Mouse (Mus musculus) embryonic fibroblast, embryonic 13.5 days (primary cell): ENCODE data around the gene Tnip3.

Source experiments
- CTCF ChIP-seq: IDR thresholded peaks from 2 replicates; pipeline ENCODE4 v1.5.1; 2011; ENCODE audit warnings: mild to moderate bottlenecking, control low read depth, low read length, moderate library complexity, borderline replicate concordance; ENCODE audit not compliant: insufficient read depth
- POLR2A ChIP-seq: IDR thresholded peaks from 2 replicates; pipeline ENCODE4 v1.6.1; 2011; ENCODE audit warnings: low read depth, mild to moderate bottlenecking, control low read depth, low read length, moderate library complexity

- TF ChIP-seq CTCF (no peak), POLR2A (no peak)
These were observed 117.3 kb downstream of the Tnip3 start for GRCm38 (mm10) chr6:65642431-65642830.
